Mouse (Mus musculus): ENCODE measurements around the gene Apoh.

DNA sequence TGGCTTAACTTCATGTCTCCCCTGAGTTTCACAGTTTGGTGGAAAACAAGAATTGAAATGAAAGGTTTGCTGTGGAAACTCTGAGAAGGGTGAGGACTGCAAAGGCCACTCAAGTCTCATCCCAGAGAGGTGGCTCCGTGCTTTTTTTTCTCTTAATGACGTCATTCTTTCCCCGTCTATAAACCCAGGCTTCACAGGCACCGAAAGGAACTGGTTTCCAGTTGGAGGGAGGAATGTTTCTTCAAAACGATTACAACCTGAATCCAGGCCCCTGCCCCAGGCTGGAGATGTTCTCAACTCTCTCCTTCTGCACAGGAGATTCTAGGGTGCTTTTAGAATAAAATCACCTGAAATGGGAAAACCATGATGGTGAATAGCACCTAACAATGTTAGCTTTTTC, 10.1 kb upstream of the Apoh start:
- TF ChIP-seq TAL1 (IDR thresholded peaks at IDR 0.05; ENCODE audit: low read length) (no peak), GATA1 (IDR thresholded peaks at IDR 0.05; ENCODE audit: low read length) (no peak)

Data from erythroblast, embryonic 14.5 days (primary cell).